Mouse (Mus musculus) v-Abl transformed pro-B cells (cell line): Measurements from ENCODE around the gene Rarg.

Experiments
- in situ Hi-C, 2 experiments: fragments of 400-800 bp; cut with MboI; formaldehyde crosslinking; loops; one replicate each; pipeline ENCODE4 v1.15.1; 2025; ENCODE audit not compliant: unreplicated experiment in 2 of 2

Gene Rarg

DNA sequence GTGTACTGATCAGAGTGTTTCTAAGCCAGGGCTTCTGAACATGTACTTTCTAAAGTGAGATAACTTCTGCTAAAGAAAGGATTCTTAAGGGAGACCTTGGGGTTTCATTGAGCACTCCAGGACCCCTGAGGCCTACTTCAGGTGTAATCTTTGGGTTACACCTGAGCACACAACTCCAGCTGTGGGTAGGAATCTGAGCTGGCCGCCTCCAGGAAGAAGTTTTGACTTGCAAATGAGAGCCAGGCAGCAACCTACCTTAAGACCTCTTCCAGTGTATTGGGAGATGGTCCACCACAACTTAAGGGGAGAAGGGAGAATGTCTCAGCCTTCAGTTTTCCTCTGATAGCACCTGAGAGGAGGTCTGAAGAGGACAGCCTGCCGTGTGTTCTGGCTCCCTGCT is 43.2 kb downstream of the Rarg start:
- in situ Hi-C loops = no loop called here

DNA sequence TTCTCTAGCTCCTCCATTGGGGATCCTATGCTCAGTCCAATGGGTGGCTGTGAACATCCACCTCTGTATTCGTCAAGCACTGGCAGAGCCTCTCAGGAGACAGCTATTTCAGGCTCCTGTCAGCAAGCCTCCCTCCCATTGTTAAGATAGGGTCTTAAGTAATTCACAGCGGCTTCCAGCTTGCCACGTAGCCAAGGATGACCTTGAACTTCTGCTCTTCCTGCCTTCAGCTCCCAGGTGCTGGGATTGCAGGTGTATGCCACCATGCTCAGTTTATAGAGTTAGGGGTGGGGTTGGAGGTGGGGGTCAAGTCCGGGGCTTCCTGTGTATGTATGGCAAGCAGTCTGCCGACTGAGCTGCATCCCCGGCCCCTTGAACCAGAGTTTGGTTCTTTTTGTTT is 45.4 kb downstream of the Rarg start:
- in situ Hi-C loops = no loop called here

DNA sequence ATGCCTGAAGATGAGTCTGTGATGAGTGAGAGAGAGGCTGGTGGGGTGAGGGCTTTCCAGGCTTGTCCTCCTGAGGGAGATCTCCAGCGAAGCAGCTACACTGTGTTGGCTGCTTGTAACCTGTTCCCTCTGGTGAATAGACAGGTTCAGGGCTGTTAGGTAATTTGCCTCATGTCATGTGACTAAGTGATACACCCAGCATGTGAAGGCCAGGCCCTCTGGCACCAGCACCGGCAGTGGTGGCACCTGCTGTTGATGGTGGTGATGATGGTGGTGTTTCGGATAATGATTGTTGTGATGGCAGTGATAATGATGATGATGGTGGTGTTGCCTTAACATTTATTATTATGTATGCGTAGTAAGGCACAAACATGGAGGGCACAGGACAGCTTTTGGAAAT is 46.5 kb downstream of the Rarg start:
- in situ Hi-C loops = no loop called here

DNA sequence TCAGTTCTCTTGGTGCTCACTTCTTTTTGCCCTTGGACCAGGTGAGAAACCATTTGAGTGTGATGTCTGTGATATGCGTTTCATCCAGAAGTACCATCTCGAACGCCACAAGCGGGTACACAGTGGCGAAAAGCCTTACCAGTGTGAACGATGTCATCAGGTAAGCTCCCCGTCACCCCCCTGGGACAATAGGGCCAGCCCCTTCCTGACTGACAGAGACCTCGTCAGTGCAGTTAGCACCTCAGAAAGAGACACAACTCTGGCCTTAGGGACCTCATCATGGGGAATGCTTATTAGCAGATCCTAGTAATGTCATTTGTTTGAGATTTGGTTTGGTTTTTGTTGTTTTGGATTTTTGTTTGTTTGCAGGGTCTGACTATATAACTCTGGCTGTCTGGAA is 48.2 kb downstream of the Rarg start:
- in situ Hi-C loops = no loop called here

DNA sequence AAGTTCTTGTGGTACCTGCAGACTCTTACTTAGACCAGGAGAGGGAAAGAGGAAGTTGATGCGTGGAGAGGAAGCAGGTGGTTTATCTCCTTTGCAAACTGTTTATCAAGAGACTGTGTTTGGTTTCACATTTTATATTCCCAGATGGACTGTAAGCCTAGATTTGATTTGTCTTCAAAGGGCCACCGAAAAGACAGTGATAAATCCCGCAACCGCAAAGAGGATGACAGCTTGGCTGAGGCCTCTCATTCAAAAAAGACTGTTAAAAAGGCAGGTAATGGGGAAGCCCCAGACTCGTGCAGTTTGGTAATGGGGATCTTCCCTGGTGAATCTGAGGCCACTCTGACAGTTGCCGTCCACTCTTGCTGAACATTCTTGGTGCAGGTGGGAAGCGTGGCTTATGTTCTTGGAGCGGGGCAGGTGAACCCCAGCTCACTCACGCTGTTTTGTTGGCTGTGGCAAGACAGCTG is 49.2 kb downstream of the Rarg start:
- in situ Hi-C loops = no loop called here

DNA sequence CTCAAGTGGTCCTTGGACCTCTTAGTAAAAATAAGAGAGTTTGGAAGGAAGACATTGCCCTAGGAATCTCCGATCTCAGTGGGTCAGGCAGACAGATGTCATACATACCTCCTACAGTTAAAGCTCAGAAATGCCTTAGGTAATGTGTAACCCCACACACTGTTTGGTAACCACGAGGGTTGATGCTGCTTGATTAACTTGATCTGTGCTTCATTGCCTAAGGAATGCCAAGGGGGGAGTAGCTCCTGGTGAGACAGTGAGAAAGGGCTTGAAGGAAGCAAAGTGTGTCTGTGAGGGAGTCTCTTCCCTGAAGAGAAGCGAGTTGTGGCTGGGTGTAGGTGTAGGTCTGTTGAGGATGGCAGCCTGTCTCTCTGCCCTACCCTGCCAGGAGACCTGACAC is 50.0 kb downstream of the Rarg start:
- in situ Hi-C loops = no loop called here

DNA sequence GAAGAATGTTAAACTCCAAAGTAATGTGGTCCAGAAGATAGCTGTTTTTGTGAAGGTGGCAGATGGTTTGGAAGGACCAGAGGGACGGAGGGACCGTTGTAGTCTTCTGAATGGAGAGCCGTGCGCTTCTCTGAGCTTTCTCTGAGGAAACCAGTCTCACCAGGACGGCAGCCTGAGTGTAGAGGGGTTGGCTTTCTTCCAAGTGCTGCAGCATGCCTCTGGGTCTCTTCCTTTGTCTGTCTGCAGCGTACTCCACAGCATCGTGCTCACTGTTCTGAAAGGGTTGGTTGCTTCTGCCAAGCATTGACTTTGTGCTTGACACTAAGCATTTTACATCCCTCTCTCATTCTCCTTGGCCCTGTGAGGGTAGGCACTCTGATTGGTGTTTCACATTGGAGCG is 51.5 kb downstream of the Rarg start:
- in situ Hi-C loops = no loop called here

DNA sequence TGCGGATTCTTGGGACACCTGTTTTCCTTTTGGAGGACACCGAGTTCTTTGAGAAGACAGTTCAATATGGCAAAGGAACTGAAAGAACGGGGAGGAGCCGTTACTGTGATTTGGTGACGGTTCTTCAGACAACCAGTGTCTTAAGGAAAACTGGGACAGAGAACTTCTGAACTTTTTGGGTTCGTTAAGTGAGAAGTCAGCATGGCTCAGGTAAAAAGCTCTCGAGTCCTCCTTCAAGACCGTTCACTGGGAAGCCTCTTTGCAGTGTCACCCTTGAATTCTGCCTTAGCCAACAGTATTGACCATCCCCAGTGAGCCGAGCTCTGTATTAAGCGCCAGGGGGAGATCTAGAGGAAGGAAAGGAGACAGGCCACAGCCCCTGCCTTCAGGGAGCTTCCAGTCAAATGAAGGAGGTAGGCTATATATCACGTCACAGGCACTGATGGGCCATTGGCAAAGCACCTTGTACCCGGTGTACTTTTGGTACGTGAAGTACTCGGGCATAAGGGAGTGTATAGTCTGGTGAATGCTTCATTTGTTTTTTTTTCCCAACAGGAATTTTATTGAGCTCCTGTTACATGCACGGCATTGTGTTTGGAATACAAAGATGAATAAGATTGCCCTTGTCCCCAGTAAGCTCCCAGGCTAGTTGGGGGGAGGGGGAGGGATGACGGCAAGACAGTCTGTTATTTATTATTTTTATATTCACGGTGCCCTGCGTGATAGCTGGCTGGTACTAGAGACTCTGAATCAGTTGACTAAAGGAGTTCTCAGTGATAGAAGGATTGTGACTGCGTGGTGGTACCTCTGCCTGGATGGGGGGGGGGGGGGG is 52.4 kb downstream of the Rarg start, which contains the start of gene Csad:
Gene Csad, minus strand, starts transcription at position 51 of the 832 bp plus-strand sequence.
- in situ Hi-C loops = no loop called here

DNA sequence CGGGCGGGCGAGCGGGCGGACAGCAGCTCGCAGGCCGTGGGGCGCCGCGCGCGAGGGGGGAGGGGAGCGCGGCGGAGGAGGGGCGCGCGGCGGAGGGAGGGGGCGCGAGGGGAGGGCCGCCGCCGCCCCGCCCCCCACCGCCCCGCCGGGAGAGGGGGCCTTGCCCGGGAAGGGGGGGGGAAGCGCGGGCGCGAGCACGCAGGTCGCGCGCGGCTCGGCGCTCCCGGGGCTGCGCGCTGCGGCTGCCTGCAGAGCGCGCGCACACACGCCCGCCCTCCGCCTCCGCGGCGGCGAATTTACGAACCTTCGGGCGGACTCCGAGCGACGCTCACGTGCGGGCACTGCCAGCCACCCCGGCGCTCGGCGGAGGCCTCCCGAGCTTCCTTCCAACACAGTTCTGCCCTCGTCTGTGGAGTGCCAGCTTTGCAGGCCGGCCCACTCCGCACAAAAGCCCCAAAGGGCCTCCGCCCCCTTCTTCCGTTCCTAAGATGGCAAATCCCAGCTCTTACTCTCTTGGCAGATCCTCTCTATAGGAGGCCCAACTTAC is 53.4 kb downstream of the Rarg start:
- in situ Hi-C loops = no loop called here

DNA sequence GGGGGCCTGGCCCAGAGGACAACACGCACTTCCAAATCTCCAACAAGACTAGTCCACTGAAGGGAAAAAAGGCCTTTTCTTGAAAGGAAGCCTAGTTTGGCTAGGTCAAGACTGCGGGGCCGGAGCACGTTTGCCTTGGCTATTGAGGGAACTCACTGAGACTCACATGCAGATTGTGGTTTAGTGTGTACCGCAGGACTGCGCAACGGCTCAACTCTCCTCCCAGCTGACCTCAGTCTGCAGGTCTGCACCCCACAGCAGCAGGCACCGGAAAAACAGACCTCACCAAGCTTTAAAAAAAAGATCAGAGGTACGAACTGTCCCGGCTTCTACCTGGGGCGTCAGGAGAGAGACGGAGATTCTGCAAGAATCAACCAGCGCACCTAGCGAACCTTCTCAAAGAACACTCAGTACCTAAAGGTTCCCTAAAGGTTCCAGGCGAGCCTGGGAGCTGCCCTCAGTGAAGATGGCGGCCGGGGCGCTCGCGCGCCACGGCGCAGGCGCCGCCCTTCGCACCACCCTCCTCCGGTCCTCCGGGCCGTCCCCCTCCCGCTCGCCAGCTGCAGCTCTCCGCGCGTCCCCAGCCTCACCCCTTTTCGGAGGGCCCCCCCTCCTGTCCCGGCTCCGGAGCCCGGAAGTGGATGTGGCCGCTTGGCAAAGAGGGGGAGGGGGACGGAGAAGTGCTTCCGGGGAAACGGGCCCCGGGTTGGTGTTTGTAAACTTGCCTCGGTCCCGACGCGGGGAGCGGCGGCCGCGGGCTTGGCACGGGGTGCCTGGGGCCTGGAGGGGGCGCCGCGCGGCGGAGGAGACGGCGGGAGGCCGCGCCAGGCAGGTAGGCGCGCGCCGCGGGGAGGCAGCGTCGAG is 54.1 kb downstream of the Rarg start, which contains the start of gene Zfp740:
Gene Zfp740, plus strand, starts transcription at position 279 of the 864 bp plus-strand sequence.
- in situ Hi-C loops = no loop called here

DNA sequence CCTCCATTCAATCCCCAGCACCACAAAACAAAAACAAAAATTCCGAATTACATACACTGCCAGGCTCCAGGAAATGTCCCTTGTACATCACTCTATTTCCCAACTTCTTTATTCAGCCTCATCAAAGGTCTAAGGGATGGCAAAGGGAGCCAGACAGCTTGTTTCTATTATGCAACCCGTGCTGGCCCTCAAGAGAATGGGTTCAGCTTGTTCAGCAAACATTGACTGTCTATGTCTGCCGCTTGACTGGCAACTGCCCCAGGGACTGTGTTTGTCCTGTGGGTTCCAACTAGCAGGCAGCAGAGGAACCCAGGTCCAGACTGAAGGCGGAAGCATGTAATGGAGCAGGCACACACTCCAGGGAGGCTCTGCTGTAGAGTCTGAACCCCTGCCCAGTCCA is 58.5 kb downstream of the Rarg start:
- in situ Hi-C loops = no loop called here

DNA sequence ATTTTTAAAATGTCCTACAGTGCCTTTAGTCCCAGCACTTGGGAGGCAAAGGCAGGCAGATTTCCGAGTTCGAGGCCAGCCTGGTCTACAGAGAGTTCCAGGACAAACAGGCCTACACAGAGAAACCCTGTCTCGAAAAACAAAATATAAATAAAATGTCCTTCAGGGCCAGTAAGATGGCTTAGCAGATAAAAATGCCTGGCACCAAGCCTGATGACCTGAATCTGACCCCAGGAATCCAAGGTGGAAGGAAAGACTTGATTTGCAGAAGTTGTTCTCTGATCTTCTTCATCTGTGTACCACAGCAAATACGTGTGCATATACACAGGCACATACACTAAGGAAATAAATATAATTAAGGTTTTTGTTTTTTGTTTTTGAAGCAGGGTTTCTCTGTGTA is 61.9 kb downstream of the Rarg start:
- in situ Hi-C loops = no loop called here

DNA sequence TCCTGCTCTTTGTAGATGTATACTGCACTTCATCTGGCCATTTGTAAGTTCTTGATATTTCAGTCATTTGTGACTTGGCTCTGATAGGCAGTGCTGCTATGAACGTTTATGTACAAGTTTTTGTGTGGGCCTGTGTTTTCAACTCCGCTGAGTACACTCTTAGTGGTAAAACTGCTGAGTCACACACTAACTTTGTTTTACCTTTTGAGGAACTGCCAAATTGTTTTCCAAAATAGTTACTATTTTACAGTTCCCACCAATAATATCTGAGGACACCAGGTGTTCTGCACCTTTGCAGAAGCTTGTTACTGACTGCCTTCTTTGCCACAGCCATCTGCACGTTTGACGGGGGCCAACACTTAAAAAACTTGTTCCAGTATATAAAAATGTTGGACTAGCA is 62.9 kb downstream of the Rarg start:
- in situ Hi-C loops = no loop called here

DNA sequence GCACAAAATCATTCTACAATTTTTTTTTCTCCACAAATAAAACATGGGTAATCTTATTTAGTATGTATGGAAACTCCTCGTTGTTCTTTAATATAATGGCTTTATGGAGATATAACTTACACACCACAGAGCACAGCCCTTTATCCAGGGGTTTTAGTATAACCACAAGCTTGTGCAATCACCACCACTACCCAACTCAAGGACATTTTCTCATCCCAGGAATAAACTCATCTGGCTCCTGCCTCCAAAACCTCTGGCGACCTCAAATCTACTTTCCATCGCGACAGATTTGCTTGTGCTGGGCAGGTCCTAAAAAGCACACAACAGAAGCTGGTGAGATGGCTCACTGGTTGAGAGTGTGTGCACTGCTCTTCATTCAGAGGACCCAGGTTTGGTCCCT is 63.7 kb downstream of the Rarg start:
- in situ Hi-C loops = no loop called here

DNA sequence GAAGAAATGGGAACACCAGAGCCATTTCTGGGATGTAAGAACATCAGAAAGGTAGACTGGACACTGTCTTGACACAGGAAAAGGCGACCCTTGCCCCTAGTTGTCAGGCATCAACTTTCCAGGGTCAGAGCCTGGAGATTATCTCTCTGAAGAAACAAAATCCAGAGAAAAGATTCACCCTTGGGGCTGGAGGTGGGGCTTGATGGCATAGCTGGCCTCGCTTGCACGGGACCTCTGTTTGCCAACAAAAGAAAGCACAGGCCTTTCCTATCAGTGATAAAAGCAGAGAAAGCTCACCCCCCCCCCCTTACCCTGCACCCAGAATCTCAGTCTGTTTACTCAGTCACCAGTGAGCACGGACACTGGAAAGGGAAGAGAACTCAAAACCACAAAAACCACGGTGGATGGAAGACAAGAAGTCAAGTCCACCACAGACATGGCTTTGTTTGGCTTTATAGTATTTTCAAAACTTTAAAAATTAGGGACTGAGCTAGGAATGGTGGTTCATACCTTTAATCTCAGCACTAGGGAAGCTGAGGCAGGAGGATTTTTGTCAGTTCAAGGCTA is 64.4 kb downstream of the Rarg start:
- in situ Hi-C loops = no loop called here

DNA sequence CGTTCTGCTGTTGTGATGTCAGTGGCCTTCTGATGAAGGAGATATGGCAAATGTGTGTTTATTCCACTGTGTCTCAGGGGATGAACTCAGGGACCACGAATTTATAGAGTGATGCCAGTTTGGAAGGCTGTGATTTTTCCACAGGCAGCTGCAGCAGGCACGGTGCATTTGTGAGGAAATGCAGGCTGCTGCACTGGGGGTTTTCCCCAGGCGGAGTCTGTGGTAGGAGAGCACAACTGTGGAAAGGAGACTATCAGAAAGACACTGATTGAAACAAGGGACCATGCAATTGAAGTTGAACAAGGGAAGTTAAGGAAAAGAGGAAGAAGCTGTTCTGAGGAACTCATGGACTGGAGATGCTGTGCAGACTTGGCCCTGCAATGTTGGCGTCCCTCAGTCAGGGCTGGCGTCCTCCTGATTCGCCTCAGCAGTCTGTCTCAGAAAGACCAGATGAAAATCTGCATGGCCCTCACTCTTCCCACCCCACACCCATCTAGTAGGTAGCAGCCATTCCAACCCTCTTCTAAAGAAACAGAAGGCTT is 65.0 kb downstream of the Rarg start:
- in situ Hi-C loops = no loop called here

DNA sequence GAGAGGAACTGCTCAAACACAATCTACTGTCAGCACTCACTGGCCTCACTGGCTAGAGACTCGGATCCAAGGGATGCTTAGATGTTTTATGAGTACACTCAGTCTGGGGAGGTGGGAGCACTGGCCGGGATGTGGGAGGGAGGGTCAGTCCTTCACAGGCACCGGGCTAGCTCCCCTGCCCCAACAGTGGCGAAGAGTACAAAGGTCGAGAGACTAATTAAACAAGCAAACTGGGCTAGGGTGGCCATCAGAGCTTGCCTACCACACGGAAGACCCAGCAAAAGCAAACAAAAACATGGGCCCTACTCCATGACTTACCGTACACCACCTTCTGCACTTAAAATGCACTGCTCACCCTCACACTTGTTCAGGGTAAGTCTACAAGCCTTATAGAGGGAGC is 65.6 kb downstream of the Rarg start:
- in situ Hi-C loops = no loop called here

DNA sequence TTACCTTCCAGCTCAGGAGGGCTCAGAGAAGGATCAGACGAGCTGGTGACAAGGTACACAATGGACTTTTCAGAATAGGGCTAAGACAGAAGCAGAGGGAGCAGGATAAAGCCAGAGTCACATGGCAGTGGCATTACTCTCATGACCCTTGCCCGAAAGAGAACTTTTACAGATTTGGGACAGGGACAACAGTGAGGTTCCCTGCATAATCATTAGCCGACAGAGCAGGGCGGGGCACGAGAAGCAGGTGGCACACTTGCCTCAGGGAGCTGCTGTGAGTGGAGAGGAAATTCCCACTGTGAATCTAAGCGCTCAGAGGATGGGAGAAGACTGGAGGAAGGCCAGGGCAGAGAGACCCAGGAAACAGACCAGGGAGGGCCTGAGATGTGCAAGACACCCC is 68.4 kb downstream of the Rarg start:
- in situ Hi-C loops = no loop called here

DNA sequence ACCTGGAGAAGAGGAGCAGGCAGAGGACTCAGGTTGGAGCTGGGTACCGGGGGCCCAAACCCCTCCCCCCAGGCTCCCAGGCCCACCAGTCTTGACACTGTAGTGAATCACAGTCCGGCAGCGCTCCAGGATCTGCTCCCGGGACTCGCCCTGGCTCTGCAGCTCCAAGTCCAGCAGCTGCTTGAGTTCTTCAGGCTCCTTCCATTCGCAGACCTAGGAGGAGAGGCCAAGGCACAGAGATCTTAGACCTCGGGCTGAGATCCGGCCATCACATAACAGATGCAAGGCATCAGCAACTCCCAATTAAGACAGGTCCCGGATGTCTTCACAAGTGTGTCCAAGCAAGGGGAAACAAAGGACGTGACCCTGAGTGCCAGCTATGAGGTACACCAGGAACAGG is 69.2 kb downstream of the Rarg start:
- in situ Hi-C loops = no loop called here

DNA sequence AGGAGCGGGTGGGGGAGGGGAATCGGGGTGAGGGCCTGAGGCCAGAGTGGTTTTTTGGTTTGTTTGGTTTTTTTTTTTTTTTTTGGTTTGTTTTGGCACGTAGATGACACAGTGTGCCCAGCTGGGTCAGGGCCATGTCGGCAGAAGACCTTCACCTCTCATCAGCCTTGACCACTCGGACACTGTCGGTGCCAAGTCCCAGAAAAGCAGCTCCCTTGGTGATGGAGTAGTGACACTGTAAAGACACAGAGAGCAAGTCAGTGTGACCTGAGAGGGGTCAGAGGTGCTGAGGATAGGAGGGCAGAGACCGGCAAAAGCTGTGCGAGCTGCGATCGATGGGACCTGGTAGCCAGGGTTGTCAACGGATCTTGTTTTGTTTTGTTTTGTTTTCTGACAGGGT is 71.1 kb downstream of the Rarg start:
- in situ Hi-C loops = no loop called here
